8 mouse cellular contexts compared by ENCODE assay signal in the genomic region with DNA sequence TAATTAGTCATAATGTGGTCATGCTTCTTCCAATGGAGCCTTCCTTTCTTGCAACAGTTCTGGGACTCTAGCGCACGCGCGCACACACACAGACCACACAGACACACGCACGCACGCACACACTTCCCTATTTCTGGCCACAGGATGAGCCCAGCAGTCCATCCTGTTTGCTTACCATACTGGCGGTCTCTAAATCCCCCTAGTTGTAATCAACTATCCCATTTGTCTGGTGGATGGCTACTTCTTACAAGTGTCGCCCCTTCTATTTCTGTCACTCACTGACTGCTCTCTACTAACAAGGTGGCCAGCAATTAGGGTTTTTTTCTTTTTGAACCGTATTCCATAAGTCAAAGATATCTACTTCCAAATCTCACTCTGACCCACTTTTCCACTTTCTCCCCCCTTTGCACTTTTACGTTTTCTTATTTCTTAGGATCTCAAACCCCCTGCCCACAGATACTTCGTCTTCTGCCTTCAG. TPM values are rescaled to one million over a fixed set of nuclear protein-coding genes. Genes with fewer than 3 reads are reported as not detected.
DNase-seq lines count a peak whose midpoint lies in the region; ATAC-seq and TF ChIP-seq lines count a peak whose summit lies in the region.

No protein-coding gene starts in this region.

- WGBS in embryonic facial prominence, embryonic 11.5 days: 31% methylated on average over 12 of the region's 12 CpGs
- WGBS in stomach, postnatal 0 days: 13% methylated on average over 12 of the region's 12 CpGs

- no peak for TF ChIP-seq CTCF in ES-Bruce4 (IDR thresholded peaks at IDR 0.05; ENCODE audit: low read depth, low read length)
- TF ChIP-seq CTCF in left cerebral cortex, adult 2 months (IDR thresholded peaks at IDR 0.05): no peak
- TF ChIP-seq CTCF in stomach, postnatal 0 days (IDR thresholded peaks at IDR 0.05; ENCODE audit: low read depth): no peak

- TF ChIP-seq POLR2A in ES-Bruce4 (IDR thresholded peaks at IDR 0.05; ENCODE audit: insufficient read depth, low read length): no peak

- no peak for TF ChIP-seq EP300 in ES-Bruce4 (IDR thresholded peaks at IDR 0.05; ENCODE audit: insufficient read depth, low read depth, low read length)
- TF ChIP-seq EP300 in stomach, postnatal 0 days (optimal IDR thresholded peaks at IDR 0.05): no peak

- H3K9ac ChIP-seq in ES-Bruce4 (ENCODE audit: low read depth, poor library complexity, severe bottlenecking): peak overlapping the region; percentile 19; the same call in 1 of the 2 replicates
- peak overlapping the region; percentile 97; the same call in 1 of the 2 replicates for H3K9ac ChIP-seq in embryonic facial prominence, embryonic 11.5 days (replicated peaks; ENCODE audit: low read length)
- H3K9ac ChIP-seq in stomach, postnatal 0 days (ENCODE audit: low read length): peak overlapping the region; percentile 96

- H3K27ac ChIP-seq in ES-Bruce4 (ENCODE audit: insufficient read depth, low read length): peak overlapping the region; percentile 24; the same call in 1 of the 2 replicates
- no peak overlapping the region for H3K27ac ChIP-seq in embryonic facial prominence, embryonic 11.5 days (replicated peaks; ENCODE audit: low read depth, low read length)
- peak overlapping the region; percentile 86 for H3K27ac ChIP-seq in left cerebral cortex, adult 2 months
- peak overlapping the region; percentile 99 for H3K27ac ChIP-seq in stomach, postnatal 0 days (replicated peaks)

- DNase-seq in cerebellum, adult 9-10 months: no peak
- no peak for DNase-seq in embryonic facial prominence, embryonic 11.5 days (ENCODE audit: low spot score)
- peak; percentile 21 to 31 for DNase-seq in heart, postnatal 14 days
- peak in 1 of 2 experiments; percentile 36 for DNase-seq in left cerebral cortex, adult 2 months (ENCODE audit: extremely low spot score in 1 of 2, low spot score in 2 of 2)
- peak; percentile 45 to 62 for DNase-seq in lung, postnatal 4 days
- peak; percentile 62 for DNase-seq in stomach, postnatal 0 days (ENCODE audit: low spot score)

- peaks cover under 1% of the 10 kb centered on the region for H3K4me1 ChIP-seq in ES-Bruce4 (ENCODE audit: control insufficient read depth, insufficient read depth, low read length)
- peaks cover 2% of the 10 kb centered on the region; the same call in 1 of the 2 replicates for H3K4me1 ChIP-seq in embryonic facial prominence, embryonic 11.5 days (ENCODE audit: control insufficient read depth, insufficient read depth, low read length)
- no peaks in the 10 kb centered on the region for H3K4me1 ChIP-seq in stomach, postnatal 0 days (replicated peaks; ENCODE audit: control insufficient read depth, insufficient read depth)

- intact Hi-C loops in heart, postnatal 14 days (cut with DNase I): loop anchor here (2.0 kb wide), 1 partner anchor 21 kb away; no protein-coding TSS in a partner anchor
- intact Hi-C loops in left cerebral cortex, adult 2 months (cut with DNase I): loop anchor here (5.0 kb wide), 1 partner anchor 35 kb away; no protein-coding TSS in a partner anchor

- H3K36me3 ChIP-seq in ES-Bruce4 (ENCODE audit: control insufficient read depth, insufficient read depth, low read length, poor library complexity, severe bottlenecking): no peaks in the 10 kb centered on the region
- no peaks in the 10 kb centered on the region for H3K36me3 ChIP-seq in embryonic facial prominence, embryonic 11.5 days (replicated peaks; ENCODE audit: control insufficient read depth, insufficient read depth, low read depth, low read length)
- H3K36me3 ChIP-seq in stomach, postnatal 0 days (ENCODE audit: control insufficient read depth, insufficient read depth, low read length): no peaks in the 10 kb centered on the region

- ATAC-seq in cerebellum, adult (ENCODE audit: insufficient number of reproducible peaks, low FRiP score, low TSS enrichment): peak; percentile 29; the same call in 1 of the 2 replicates
- no peak for ATAC-seq in embryonic facial prominence, embryonic 11.5 days (replicated peaks; ENCODE audit: insufficient number of reproducible peaks, low FRiP score, low TSS enrichment, low read depth)
- ATAC-seq in stomach, postnatal 0 days (ENCODE audit: low FRiP score, low TSS enrichment): peak; percentile 44

- no peaks in the 10 kb centered on the region for H3K9me3 ChIP-seq in ES-Bruce4 (replicated peaks; ENCODE audit: control insufficient read depth, insufficient read depth, low read length, poor library complexity, severe bottlenecking)
- H3K9me3 ChIP-seq in embryonic facial prominence, embryonic 11.5 days (replicated peaks; ENCODE audit: control insufficient read depth, low read length): no peaks in the 10 kb centered on the region
- H3K9me3 ChIP-seq in stomach, postnatal 0 days (ENCODE audit: control insufficient read depth, low read length): no peaks in the 10 kb centered on the region

- H3K4me2 ChIP-seq in embryonic facial prominence, embryonic 11.5 days (ENCODE audit: low read depth, low read length): peak overlapping the region; percentile 84
- H3K4me2 ChIP-seq in stomach, postnatal 0 days (replicated peaks; ENCODE audit: low read depth): peak overlapping the region; percentile 85

- H3K4me3 ChIP-seq in ES-Bruce4 (ENCODE audit: low read depth, low read length): peak overlapping the region; percentile 54
- peak overlapping the region; percentile 95 for H3K4me3 ChIP-seq in embryonic facial prominence, embryonic 11.5 days (ENCODE audit: low read depth, low read length)
- peak overlapping the region; percentile 76 for H3K4me3 ChIP-seq in left cerebral cortex, adult 2 months
- H3K4me3 ChIP-seq in stomach, postnatal 0 days (ENCODE audit: low read depth, low read length): peak overlapping the region; percentile 74

- H3K27me3 ChIP-seq in ES-Bruce4 (ENCODE audit: control insufficient read depth, insufficient read depth, low read length, poor library complexity, severe bottlenecking): no peaks in the 10 kb centered on the region
- no peaks in the 10 kb centered on the region for H3K27me3 ChIP-seq in embryonic facial prominence, embryonic 11.5 days (ENCODE audit: control insufficient read depth, insufficient read depth, low read length)
- no peaks in the 10 kb centered on the region for H3K27me3 ChIP-seq in stomach, postnatal 0 days (ENCODE audit: control insufficient read depth, insufficient read depth, low read length)

RNA-seq across cellular contexts. Expression of a gene that starts 0.3 kb away (rescaled TPM):
- 41.4 TPM in 2 replicates for polyA plus RNA-seq in ES-Bruce4 (2011; ENCODE audit: insufficient read depth, insufficient read length, low read depth, missing spikeins)
- 10.6 and 12.8 TPM in 2 replicates for polyA plus RNA-seq in embryonic facial prominence, embryonic 11.5 days (2014; fragmentation: Nextera tagmentation; extraction: Ambion mirVana)
- 10 to 100 TPM; 45.9 to 46.5 TPM for total RNA-seq in heart, postnatal 14 days (2021)
- total RNA-seq in left cerebral cortex, adult 2 months (2021): 10 to 100 TPM; 42.3 to 43.5 TPM
- polyA plus RNA-seq in stomach, postnatal 0 days (2015; fragmentation: Nextera tagmentation; extraction: Ambion mirVana): 10.0 and 10.2 TPM in 2 replicates

RNA-seq across cellular contexts. Expression of a gene that starts 11.3 kb away (rescaled TPM):
- 2.3 and 3.9 TPM in 2 replicates for polyA plus RNA-seq in ES-Bruce4 (2011; ENCODE audit: insufficient read depth, insufficient read length, low read depth, missing spikeins)
- polyA plus RNA-seq in embryonic facial prominence, embryonic 11.5 days (2014; fragmentation: Nextera tagmentation; extraction: Ambion mirVana): 0.67 and 1.3 TPM in 2 replicates
- under 1 TPM; 0.53 to 0.61 TPM for total RNA-seq in heart, postnatal 14 days (2021)
- total RNA-seq in left cerebral cortex, adult 2 months (2021): 1 to 10 TPM; 1.2 TPM
- 0.36 and 0.46 TPM in 2 replicates for polyA plus RNA-seq in stomach, postnatal 0 days (2015; fragmentation: Nextera tagmentation; extraction: Ambion mirVana)

RNA-seq across cellular contexts. Expression of a gene that starts 45.4 kb away (rescaled TPM):
- polyA plus RNA-seq in ES-Bruce4 (2011; ENCODE audit: insufficient read depth, insufficient read length, low read depth, missing spikeins): 255 and 274 TPM in 2 replicates
- 244 and 253 TPM in 2 replicates for polyA plus RNA-seq in embryonic facial prominence, embryonic 11.5 days (2014; fragmentation: Nextera tagmentation; extraction: Ambion mirVana)
- 100 to 1,000 TPM; 338 to 341 TPM for total RNA-seq in heart, postnatal 14 days (2021)
- 10 to 100 TPM; 70.0 to 74.0 TPM for total RNA-seq in left cerebral cortex, adult 2 months (2021)
- polyA plus RNA-seq in stomach, postnatal 0 days (2015; fragmentation: Nextera tagmentation; extraction: Ambion mirVana): 190 and 202 TPM in 2 replicates

Comparison
In these comparisons a context has a peak if more than half of its experiments do, and no peak if none do; other contexts are left out.
1. DNase-seq: peak in heart, postnatal 14 days (2 of 2), lung, postnatal 4 days (2 of 2) and stomach, postnatal 0 days (single experiment); none in cerebellum, adult 9-10 months (single experiment) and embryonic facial prominence, embryonic 11.5 days (single experiment).
2. H3K9ac ChIP-seq: peak in every context shown above with its lines; median percentile 97 in embryonic facial prominence, embryonic 11.5 days; 96 in stomach, postnatal 0 days; 19 in ES-Bruce4.
3. Peak in every context shown above with its lines, with median percentiles within 50 percentile points of each other: H3K4me3 ChIP-seq.